Mouse (Mus musculus) forebrain, embryonic 12.5 days (tissue): ENCODE data around the gene Arl15. TPM values are rescaled to one million over a fixed set of nuclear protein-coding genes. Genes with fewer than 3 reads are reported as not detected.
A peak's percentile ranks its signal among the peaks of the same experiment; 100 is the strongest.

Experiments used
- ATAC-seq: fragments of 200-750 bp; cut with Nextera tagmentation; 2 replicates; pipeline ENCODE4 v1.8.0; 2017; ENCODE audit warnings: moderate TSS enrichment; ENCODE audit not compliant: low FRiP score
- H3K27ac ChIP-seq: fragments of 300-500 bp; sonication (generic); 2 replicates; pipeline ENCODE4 v1.5.1; 2016; ENCODE audit warnings: mild to moderate bottlenecking
- H3K27me3 ChIP-seq: fragments of 300-500 bp; sonication (generic); 2 replicates; pipeline ENCODE4 v1.6.1; 2016; ENCODE audit warnings: mild to moderate bottlenecking
- H3K36me3 ChIP-seq: fragments of 300-500 bp; sonication (generic); replicated peaks from 2 replicates; pipeline ENCODE4 v1.6.1; 2016; ENCODE audit warnings: mild to moderate bottlenecking
- H3K4me1 ChIP-seq: fragments of 300-500 bp; sonication (generic); 2 replicates; pipeline ENCODE4 v1.6.1; 2016
- H3K4me2 ChIP-seq: fragments of 300-500 bp; sonication (generic); 2 replicates; pipeline ENCODE4 v1.6.1; 2016; ENCODE audit warnings: mild to moderate bottlenecking, moderate library complexity
- H3K4me3 ChIP-seq: fragments of 300-500 bp; sonication (generic); replicated peaks from 2 replicates; pipeline ENCODE4 v1.5.1; 2016; ENCODE audit warnings: mild to moderate bottlenecking
- H3K9ac ChIP-seq: fragments of 300-500 bp; sonication (generic); 2 replicates; pipeline ENCODE4 v1.6.1; 2016; ENCODE audit warnings: mild to moderate bottlenecking
- H3K9me3 ChIP-seq: fragments of 300-500 bp; sonication (generic); 2 replicates; pipeline ENCODE4 v1.6.1; 2016
- WGBS: fragments of 180-500 bp; shearing (Covaris S2); methylation state at CpG from one replicate; pipeline ENCODE4 v1.1.7; 2016; 5-methylcytosine and 5-hydroxymethylcytosine counted together
- polyA plus RNA-seq: library from polyadenylated mRNA; unstranded; fragments of >200 nt; fragmentation: Nextera tagmentation; extraction: Ambion mirVana; gene quantifications from 2 replicates; pipeline ENCODE4 v1.2.1, GENCODE M21; 2016

The Arl15 gene
- polyA plus RNA-seq, 1 experiment from 2014 or later, result 16.9 TPM

DNA sequence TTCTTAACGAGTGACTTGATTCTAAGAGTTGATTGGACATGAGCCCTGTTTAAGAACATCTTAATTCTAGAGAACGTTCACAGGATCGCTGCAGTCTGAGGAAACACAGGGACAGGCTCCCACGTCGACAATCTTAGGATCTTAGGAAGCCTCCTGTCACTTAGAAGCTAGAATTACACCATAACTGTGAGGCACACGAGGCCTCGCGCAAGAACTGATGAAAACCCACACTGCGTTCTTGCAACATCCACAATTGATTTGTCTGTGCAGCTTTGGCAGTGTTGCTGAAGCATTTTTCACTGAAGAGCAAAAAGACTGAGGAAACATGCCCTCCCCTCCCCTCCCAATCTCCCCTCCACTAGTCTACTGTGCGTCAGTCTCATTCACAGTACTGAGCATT, 196.4 kb downstream of the Arl15 start:
- ATAC-seq, result no peak
- Histone ChIP-seq H3K4me3 (no peak overlapping the region), H3K9ac (no peak overlapping the region), H3K36me3 (no peaks in the 10 kb centered on the region), H3K4me2 (no peak overlapping the region), H3K9me3 (no peaks in the 10 kb centered on the region), H3K27me3 (no peaks in the 10 kb centered on the region), H3K27ac (no peak overlapping the region), H3K4me1 (peaks cover 11% of the 10 kb centered on the region)
- WGBS, result 72% methylated on average over 10 of the region's 10 CpGs

DNA sequence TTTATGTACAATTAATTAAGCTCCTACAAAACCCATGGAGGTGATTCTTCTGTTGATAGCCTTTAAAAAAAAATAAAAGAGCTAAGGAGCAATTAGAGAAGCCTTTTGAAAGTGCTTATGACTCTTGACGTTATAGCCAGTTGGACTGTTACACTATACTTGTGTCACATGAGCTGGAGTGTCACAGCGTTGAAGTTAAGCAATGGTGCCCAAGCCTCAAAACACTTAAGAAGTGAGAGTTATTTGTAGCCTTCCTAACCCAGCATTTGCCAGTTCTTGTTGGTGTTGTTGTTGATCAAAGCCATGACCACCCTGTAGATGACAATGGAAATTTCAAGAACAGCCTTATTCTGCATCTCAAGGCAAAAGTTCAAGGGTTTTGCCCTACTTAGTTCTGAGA, 198.8 kb downstream of the Arl15 start:
- H3K9ac ChIP-seq, result no peak overlapping the region
- no peaks in the 10 kb centered on the region for H3K27me3 ChIP-seq
- no peak overlapping the region for H3K4me2 ChIP-seq

DNA sequence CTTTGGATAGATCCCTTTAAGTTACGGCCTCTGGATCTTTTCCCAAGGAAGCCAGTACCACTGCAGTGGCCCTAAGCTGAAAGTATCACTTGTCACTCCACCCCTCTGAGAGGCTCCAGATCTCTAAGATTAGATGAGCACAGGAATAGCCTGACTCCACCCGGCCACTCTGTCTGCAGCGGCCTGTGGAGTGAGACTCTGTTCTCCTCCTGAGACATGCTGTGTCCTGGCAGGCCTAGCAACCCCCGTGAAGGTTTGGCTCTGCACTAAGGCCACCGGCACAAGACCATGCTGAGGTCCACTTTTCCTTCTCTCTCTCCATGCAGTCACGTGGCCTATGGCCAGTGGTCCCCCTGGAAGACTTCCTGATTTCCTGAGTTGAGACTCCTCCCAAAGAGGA, 200.3 kb downstream of the Arl15 start:
- peaks cover 16% of the 10 kb centered on the region for H3K4me1 ChIP-seq
- 77% methylated on average over 6 of the region's 6 CpGs for WGBS
- no peak overlapping the region for H3K9ac ChIP-seq
- H3K36me3 ChIP-seq, result no peaks in the 10 kb centered on the region
- no peak for ATAC-seq
- no peaks in the 10 kb centered on the region for H3K27me3 ChIP-seq
- H3K27ac ChIP-seq, result no peak overlapping the region
- H3K4me2 ChIP-seq, result no peak overlapping the region
- H3K4me3 ChIP-seq, result no peak overlapping the region
- H3K9me3 ChIP-seq, result no peaks in the 10 kb centered on the region

More for the DNA sequence above, 198.8 kb downstream of the Arl15 start:
- Histone ChIP-seq H3K27ac (no peak overlapping the region), H3K4me3 (no peak overlapping the region), H3K4me1 (peaks cover 16% of the 10 kb centered on the region), H3K36me3 (no peaks in the 10 kb centered on the region), H3K9me3 (no peaks in the 10 kb centered on the region)
- ATAC-seq, result no peak
- 89% methylated on average over 2 of the region's 2 CpGs for WGBS

DNA sequence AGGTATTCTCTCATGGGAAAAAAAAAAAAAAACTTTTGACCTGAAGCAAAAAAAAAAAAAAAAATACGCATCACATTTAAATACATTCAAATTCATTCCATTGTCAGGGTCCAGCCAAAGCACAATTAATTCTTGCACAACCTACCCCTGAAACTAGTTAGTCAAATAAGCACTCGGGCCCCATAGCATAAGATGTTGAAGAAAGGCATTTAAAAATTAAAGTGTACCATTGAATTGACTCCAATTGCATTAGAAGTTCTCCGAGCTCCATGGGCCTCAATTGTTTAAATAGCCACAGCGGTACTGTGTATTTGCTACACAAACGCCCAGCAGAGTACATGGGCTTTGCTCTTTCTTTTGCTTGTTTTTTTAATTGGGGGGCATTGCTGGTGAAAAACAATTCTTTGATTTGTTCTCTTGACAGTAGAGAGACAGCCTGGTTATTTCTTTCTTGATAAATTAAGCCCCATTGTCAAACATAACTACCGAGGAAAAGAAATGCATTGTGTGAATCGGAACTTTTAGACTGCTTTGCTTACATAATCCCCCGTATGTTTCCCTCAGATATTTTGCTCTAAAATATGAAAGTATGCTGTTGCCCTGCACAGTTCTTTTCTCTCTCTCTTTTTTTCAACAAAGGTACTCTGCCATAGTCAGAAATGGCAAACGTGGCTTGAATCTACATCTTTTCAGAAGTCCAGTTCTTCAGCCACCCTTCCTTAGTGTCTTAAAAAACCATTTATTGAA, 201.4 kb downstream of the Arl15 start:
- no peak overlapping the region for H3K9ac ChIP-seq
- H3K9me3 ChIP-seq, result no peaks in the 10 kb centered on the region
- no peak for ATAC-seq
- H3K27ac ChIP-seq, result no peak overlapping the region
- H3K4me3 ChIP-seq, result no peak overlapping the region
- H3K4me2 ChIP-seq, result no peak overlapping the region
- WGBS, result 37% methylated on average over 9 of the region's 9 CpGs
- H3K4me1 ChIP-seq, result peaks cover 16% of the 10 kb centered on the region
- no peaks in the 10 kb centered on the region for H3K27me3 ChIP-seq
- H3K36me3 ChIP-seq, result no peaks in the 10 kb centered on the region

DNA sequence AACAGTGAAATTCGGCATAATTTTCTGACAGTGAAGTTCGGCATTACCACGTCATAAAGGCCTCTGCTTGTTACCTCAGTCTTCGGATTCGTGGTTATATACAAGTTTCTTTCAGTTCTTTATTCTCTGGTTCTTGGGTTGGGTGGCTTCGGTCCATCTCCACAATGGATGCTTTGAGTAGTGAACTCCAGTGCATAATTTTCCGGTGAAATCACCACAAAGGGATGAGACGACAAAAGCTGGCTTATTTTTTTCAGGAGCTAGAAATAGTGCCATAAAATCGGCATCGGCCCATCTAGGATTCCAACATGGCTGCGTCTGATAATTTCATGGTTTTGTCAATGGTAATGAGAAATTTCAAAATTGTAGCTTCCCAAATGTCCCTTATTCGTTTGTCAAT, 204.5 kb downstream of the Arl15 start:
- WGBS, result 89% methylated on average over 12 of the region's 12 CpGs
- ATAC-seq, result no peak
- no peak overlapping the region for H3K4me3 ChIP-seq

DNA sequence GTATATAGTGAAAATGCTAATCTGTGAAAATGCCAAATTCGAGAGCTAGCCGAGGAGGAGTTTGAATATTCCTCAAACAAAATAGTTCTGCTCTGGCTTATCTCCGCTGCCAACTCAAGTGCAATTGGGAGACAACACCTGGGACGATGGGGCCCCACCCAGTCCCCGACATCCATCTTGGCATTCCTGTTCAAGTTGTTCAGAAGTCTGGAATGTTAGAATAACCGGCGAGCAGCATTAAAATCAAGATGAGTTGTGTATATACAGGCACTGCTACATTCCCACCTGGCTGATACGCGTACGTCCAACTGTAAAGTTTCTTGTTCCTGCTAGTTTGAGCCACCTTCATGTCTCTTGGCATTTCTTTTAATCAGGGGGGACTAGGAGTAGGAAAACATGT, 209.2 kb downstream of the Arl15 start:
- Histone ChIP-seq H3K4me1 (no peaks in the 10 kb centered on the region), H3K9ac (no peak overlapping the region), H3K27me3 (no peaks in the 10 kb centered on the region), H3K36me3 (no peaks in the 10 kb centered on the region), H3K4me2 (no peak overlapping the region), H3K4me3 (no peak overlapping the region), H3K27ac (no peak overlapping the region), H3K9me3 (no peaks in the 10 kb centered on the region)
- ATAC-seq, result no peak
- 95% methylated on average over 10 of the region's 10 CpGs for WGBS

More for the DNA sequence above, 204.5 kb downstream of the Arl15 start:
- Histone ChIP-seq H3K9ac (no peak overlapping the region), H3K27me3 (no peaks in the 10 kb centered on the region), H3K4me2 (no peak overlapping the region), H3K27ac (no peak overlapping the region), H3K4me1 (peaks cover 16% of the 10 kb centered on the region), H3K36me3 (no peaks in the 10 kb centered on the region), H3K9me3 (no peaks in the 10 kb centered on the region)

DNA sequence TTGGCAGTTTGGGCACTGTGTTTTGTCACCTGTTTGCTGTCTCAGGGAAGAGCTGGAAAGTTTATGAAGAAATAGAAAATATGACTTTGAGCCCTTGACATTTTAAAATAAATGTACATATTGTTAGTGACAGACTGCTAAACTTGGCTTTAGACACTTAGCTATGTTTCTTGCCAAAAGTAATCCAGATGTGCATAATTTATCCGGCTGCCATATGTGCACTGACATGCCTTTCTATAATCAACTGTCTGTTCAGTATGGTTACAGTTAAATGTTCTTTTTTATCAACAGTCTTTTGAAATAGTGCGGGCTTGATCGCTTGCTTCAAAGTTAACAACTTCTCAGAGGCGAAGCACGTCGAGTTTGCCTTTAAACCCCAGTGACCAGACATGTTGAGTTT, 209.9 kb downstream of the Arl15 start:
- WGBS, result 86% methylated on average over 6 of the region's 6 CpGs
- H3K36me3 ChIP-seq, result no peaks in the 10 kb centered on the region
- H3K9me3 ChIP-seq, result no peaks in the 10 kb centered on the region
- H3K27ac ChIP-seq, result no peak overlapping the region
- no peaks in the 10 kb centered on the region for H3K27me3 ChIP-seq
- ATAC-seq, result no peak
- H3K4me2 ChIP-seq, result no peak overlapping the region
- H3K4me1 ChIP-seq, result no peaks in the 10 kb centered on the region
- H3K4me3 ChIP-seq, result no peak overlapping the region
- no peak overlapping the region for H3K9ac ChIP-seq

DNA sequence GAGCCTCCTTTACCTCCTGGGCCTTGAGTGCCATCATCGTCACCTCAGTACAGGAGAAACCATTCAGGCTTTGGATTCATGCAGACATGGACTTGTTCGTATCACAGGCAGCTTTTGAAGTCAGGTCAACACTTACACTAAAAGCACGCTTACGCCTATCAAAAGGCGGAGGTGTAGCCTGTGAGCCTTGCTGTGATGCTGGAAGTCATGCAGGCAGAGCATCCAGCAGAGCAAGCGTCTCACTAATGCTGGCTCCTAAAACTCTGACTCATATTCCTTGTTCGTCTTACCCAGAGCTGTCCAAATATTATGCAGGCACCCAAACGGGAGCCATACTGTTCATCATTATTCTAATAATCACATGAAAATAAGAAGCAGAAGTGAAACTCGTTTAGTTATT, 215.5 kb downstream of the Arl15 start:
- Histone ChIP-seq H3K9ac (no peak overlapping the region), H3K4me1 (peaks cover 10% of the 10 kb centered on the region), H3K27ac (no peak overlapping the region), H3K4me3 (no peak overlapping the region), H3K36me3 (no peaks in the 10 kb centered on the region), H3K4me2 (no peak overlapping the region), H3K27me3 (no peaks in the 10 kb centered on the region), H3K9me3 (no peaks in the 10 kb centered on the region)
- 74% methylated on average over 9 of the region's 9 CpGs for WGBS
- no peak for ATAC-seq

DNA sequence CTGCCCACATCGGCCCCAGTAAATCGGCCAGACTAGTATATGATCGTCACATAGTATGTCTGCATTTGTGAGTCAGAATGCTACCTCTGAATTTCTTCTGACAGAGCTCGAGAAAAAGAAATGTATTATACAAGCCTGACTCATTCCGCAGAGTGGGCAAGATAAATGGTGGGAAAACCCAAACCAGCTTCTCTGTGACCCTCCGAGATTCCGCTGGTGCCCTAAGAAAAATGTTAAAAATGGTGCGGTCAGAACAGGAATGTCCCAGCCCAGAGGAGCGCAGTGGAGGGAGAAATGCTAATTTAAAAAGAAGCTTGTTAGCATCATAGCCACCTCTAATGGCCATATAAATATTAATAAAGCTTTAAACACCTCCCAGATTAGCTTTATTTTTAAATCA, 216.2 kb downstream of the Arl15 start:
- ATAC-seq, result no peak
- H3K36me3 ChIP-seq, result no peaks in the 10 kb centered on the region
- no peak overlapping the region for H3K4me3 ChIP-seq
- H3K4me2 ChIP-seq, result no peak overlapping the region
- H3K9ac ChIP-seq, result no peak overlapping the region
- WGBS, result 80% methylated on average over 9 of the region's 9 CpGs
- H3K27ac ChIP-seq, result no peak overlapping the region
- peaks cover 10% of the 10 kb centered on the region for H3K4me1 ChIP-seq
- no peaks in the 10 kb centered on the region for H3K9me3 ChIP-seq
- no peaks in the 10 kb centered on the region for H3K27me3 ChIP-seq

DNA sequence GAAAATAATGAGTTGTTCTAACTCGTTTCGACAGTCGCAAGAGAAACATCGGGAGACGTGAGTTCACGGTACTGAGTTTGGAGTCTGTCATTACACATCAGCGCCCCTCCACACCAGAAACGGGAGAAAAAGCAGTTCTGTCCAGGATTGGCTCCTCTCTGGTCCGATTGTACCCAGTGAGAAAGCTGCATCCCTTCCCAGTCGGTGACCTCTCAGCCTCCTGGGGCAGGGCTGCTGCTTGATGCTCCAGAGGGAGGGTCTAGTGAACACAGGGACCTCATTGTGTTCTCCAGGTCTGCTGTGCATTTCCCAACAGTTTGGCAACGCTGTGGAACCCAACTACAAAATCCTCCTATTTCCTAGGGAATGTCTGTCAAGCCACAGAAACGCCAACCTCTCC, 216.7 kb downstream of the Arl15 start:
- no peak overlapping the region; the same call in 1 of the 2 replicates for H3K4me2 ChIP-seq
- 39% methylated on average over 12 of the region's 12 CpGs for WGBS
- H3K27ac ChIP-seq, result no peak overlapping the region; the same call in 1 of the 2 replicates
- ATAC-seq, result peak; percentile 75
- H3K9ac ChIP-seq, result no peak overlapping the region
- H3K4me1 ChIP-seq, result peaks cover 10% of the 10 kb centered on the region
- no peaks in the 10 kb centered on the region for H3K36me3 ChIP-seq
- H3K4me3 ChIP-seq, result no peak overlapping the region
- H3K27me3 ChIP-seq, result no peaks in the 10 kb centered on the region
- no peaks in the 10 kb centered on the region for H3K9me3 ChIP-seq

DNA sequence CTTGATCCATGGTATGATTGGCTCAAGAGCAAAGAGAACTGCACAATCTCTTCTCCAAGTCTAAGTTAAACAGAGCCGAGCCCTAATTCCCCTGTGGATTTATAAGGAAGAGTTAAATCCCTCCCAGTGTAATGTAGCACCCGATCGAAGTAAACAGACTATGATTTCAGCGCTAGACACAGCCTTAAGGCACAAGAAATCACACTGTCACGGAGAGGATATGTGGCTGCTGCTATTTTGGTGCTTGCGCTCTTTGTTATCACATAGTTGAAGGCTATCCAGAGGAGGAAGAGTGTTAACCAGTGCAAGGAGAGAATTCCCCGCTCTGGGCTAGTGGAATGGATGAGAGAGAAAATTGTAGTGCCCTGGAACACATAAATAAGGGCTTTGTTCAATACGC, 223.6 kb downstream of the Arl15 start:
- no peaks in the 10 kb centered on the region for H3K27me3 ChIP-seq
- no peak overlapping the region for H3K4me2 ChIP-seq
- no peaks in the 10 kb centered on the region for H3K36me3 ChIP-seq
- no peak for ATAC-seq
- no peaks in the 10 kb centered on the region for H3K9me3 ChIP-seq
- no peaks in the 10 kb centered on the region for H3K4me1 ChIP-seq
- no peak overlapping the region for H3K4me3 ChIP-seq
- no peak overlapping the region for H3K27ac ChIP-seq
- WGBS, result 83% methylated on average over 8 of the region's 8 CpGs
- no peak overlapping the region for H3K9ac ChIP-seq

DNA sequence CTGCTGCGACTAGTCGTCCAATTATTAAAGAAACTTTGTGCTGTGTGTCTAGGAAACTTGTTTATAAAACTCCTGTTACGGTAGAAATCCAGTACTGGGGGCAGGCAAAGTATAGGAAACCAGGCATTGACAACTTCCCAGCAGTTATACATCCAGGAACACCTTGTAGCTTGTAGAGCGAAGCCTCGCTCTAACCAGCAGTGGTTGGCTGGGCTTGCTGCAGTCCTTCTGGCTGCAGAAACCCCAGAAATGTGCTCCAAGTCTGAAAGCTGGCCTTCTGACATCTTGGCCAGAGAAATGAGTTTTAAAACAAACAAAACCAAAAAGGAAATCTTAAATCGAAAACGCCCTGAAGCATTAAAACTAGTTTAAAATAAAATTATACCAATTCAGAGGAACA, 229.2 kb downstream of the Arl15 start:
- ATAC-seq, result no peak
- H3K4me1 ChIP-seq, result no peaks in the 10 kb centered on the region
- no peak overlapping the region for H3K4me2 ChIP-seq
- H3K9ac ChIP-seq, result no peak overlapping the region
- H3K36me3 ChIP-seq, result no peaks in the 10 kb centered on the region
- H3K9me3 ChIP-seq, result no peaks in the 10 kb centered on the region
- no peak overlapping the region for H3K27ac ChIP-seq
- no peaks in the 10 kb centered on the region for H3K27me3 ChIP-seq
- 95% methylated on average over 7 of the region's 7 CpGs for WGBS
- H3K4me3 ChIP-seq, result no peak overlapping the region

DNA sequence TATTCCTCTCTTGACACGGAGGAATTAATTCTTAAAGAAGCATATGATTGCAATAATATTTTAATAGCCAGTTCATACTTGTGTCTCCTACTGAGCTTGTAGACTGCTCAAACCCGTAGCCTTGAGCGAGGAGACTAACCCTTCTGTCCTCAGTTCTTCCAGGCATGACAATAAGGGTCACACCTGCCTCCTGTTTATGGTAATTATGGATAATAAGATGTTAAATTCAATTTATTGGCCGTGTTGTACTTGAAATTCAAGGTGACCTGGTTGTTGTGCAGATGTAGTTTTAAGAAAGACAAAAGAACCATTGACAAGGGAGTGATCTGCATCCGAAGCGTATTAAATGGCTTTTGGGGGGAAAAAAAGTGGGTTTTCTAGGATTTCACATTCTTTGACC, 232.0 kb downstream of the Arl15 start:
- Histone ChIP-seq H3K4me2 (no peak overlapping the region), H3K4me1 (no peaks in the 10 kb centered on the region), H3K9me3 (no peaks in the 10 kb centered on the region), H3K27me3 (no peaks in the 10 kb centered on the region), H3K36me3 (no peaks in the 10 kb centered on the region), H3K9ac (no peak overlapping the region), H3K4me3 (no peak overlapping the region), H3K27ac (no peak overlapping the region)
- ATAC-seq, result no peak
- WGBS, result 76% methylated on average over 6 of the region's 6 CpGs
